Mouse (Mus musculus): ENCODE data around the gene Sv2c. TPM values are rescaled to one million over a fixed set of nuclear protein-coding genes. Genes with fewer than 3 reads are reported as not detected.

Sv2c gene
- polyA plus RNA-seq, 1 experiment, result 0.18 TPM

DNA sequence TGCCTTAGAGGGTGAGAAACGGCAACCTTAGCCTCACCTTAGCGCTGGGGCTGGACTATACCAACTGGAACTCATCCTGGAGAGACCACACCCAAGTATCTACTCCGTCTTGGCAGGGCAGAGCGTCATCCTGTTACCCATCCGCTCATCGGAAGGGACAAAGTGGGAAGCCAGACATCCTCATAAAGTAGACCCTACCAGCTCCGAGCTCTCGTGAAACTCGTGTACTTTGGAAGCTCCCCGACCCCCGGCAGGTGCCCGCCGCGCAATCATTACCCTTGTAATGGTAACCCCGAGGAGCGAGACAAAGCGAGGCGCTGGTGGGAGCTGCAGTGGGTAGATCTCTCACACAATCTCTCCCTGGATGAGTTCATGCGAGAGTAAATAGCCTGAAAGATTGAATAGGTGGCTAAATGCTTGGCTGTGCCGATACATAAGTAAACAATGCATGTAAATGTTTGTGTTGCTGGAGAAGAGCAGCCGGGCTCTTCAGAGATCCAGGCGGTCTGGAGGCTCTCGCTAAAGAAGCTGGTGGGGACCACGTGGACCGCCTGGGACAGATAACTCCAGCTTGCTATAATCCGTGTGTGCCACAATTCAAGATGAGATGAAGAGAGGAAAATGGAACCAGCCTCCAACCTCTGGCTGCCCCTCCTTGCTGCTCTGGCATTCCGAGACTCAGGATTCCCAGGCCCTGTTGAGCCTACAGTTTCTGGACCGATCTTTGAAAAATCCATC lies 1.2 kb upstream of the Sv2c start:
- H3K27me3 ChIP-seq (ENCODE audit: control insufficient read depth, insufficient read depth, low read length), result peaks cover 10% of the 10 kb centered on the region

GRCm38 (mm10) chr13:96132833-96133232 lies 456 bp upstream of the Sv2c start:
- H3K4me3 ChIP-seq (ENCODE audit: extremely low read depth, insufficient read depth, insufficient read length), result no peak overlapping the region
- no peak overlapping the region for H3K27ac ChIP-seq (ENCODE audit: insufficient read depth, low read length)
- no peak for TF ChIP-seq CTCF (IDR thresholded peaks at IDR 0.05; ENCODE audit: extremely low read depth, insufficient read depth, insufficient read length, insufficient replicate concordance)
- no peak for TF ChIP-seq POLR2A (IDR thresholded peaks at IDR 0.05; ENCODE audit: low read depth, low read length)
- H3K4me1 ChIP-seq (ENCODE audit: control insufficient read depth, insufficient read depth, insufficient read length), result no peaks in the 10 kb centered on the region; the same call in 1 of the 2 replicates
- DNase-seq (ENCODE audit: low read depth in 1 of 2, low spot score in 2 of 2), result no peak
- WGBS, result 3% methylated on average over 14 of the region's 15 CpGs
- H3K27me3 ChIP-seq (ENCODE audit: control insufficient read depth, insufficient read depth, low read length), result peaks cover 10% of the 10 kb centered on the region
- no peaks in the 10 kb centered on the region for H3K36me3 ChIP-seq (ENCODE audit: control insufficient read depth, insufficient read depth, low read length)

More for the DNA sequence above, 1.2 kb upstream of the Sv2c start:
- Histone ChIP-seq H3K27ac (ENCODE audit: insufficient read depth, low read length) (no peak overlapping the region), H3K4me1 (ENCODE audit: control insufficient read depth, insufficient read depth, insufficient read length) (no peaks in the 10 kb centered on the region; the same call in 1 of the 2 replicates), H3K36me3 (ENCODE audit: control insufficient read depth, insufficient read depth, low read length) (no peaks in the 10 kb centered on the region), H3K4me3 (ENCODE audit: extremely low read depth, insufficient read depth, insufficient read length) (no peak overlapping the region)
- 12% methylated on average over 28 of the region's 28 CpGs for WGBS
- DNase-seq (ENCODE audit: low read depth in 1 of 2, low spot score in 2 of 2), result no peak
- TF ChIP-seq POLR2A (IDR thresholded peaks at IDR 0.05; ENCODE audit: low read depth, low read length), result no peak
- no peak for TF ChIP-seq CTCF (IDR thresholded peaks at IDR 0.05; ENCODE audit: extremely low read depth, insufficient read depth, insufficient read length, insufficient replicate concordance)

DNA sequence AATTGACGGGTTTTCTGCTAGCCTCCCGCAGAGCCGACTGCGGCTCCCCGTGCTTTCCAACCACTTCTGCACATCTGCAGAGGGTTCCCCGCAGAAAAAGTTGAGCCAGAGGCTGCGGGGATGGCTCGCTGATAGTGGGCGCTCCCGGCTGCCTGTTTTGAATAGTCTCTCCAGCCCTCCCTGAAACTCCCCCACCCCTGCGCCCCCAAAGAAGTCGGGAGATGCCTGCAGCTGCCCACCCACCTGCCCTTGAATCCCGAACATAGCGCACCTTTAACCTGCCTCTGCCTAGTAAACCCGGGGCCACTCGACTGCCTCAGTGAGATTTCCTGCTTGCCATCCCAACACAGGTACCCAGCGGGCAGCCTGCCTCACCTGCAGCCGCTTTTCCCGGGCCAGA lies 466 bp downstream of the Sv2c start:
- Histone ChIP-seq H3K4me3 (ENCODE audit: extremely low read depth, insufficient read depth, insufficient read length) (no peak overlapping the region), H3K4me1 (ENCODE audit: control insufficient read depth, insufficient read depth, insufficient read length) (no peaks in the 10 kb centered on the region; the same call in 1 of the 2 replicates), H3K36me3 (ENCODE audit: control insufficient read depth, insufficient read depth, low read length) (no peaks in the 10 kb centered on the region), H3K27me3 (ENCODE audit: control insufficient read depth, insufficient read depth, low read length) (peaks cover 10% of the 10 kb centered on the region), H3K27ac (ENCODE audit: insufficient read depth, low read length) (no peak overlapping the region)
- TF ChIP-seq CTCF (IDR thresholded peaks at IDR 0.05; ENCODE audit: extremely low read depth, insufficient read depth, insufficient read length, insufficient replicate concordance), result no peak
- TF ChIP-seq POLR2A (IDR thresholded peaks at IDR 0.05; ENCODE audit: low read depth, low read length), result no peak
- no peak for DNase-seq (ENCODE audit: low read depth in 1 of 2, low spot score in 2 of 2)
- 3% methylated on average over 19 of the region's 19 CpGs for WGBS

- TF ChIP-seq POLR2A (IDR thresholded peaks at IDR 0.05; ENCODE audit: low read depth, low read length) (no peak), CTCF (IDR thresholded peaks at IDR 0.05; ENCODE audit: extremely low read depth, insufficient read depth, insufficient read length, insufficient replicate concordance) (no peak)
- WGBS, result 2% methylated on average over 30 of the region's 30 CpGs
- H3K27ac ChIP-seq (ENCODE audit: insufficient read depth, low read length), result no peak overlapping the region
- DNase-seq (ENCODE audit: low read depth in 1 of 2, low spot score in 2 of 2), result no peak
- no peak overlapping the region for H3K4me3 ChIP-seq (ENCODE audit: extremely low read depth, insufficient read depth, insufficient read length)
- no peaks in the 10 kb centered on the region; the same call in 1 of the 2 replicates for H3K4me1 ChIP-seq (ENCODE audit: control insufficient read depth, insufficient read depth, insufficient read length)
- H3K27me3 ChIP-seq (ENCODE audit: control insufficient read depth, insufficient read depth, low read length), result peaks cover 10% of the 10 kb centered on the region
- no peaks in the 10 kb centered on the region for H3K36me3 ChIP-seq (ENCODE audit: control insufficient read depth, insufficient read depth, low read length)
These were observed 1.3 kb downstream of the Sv2c start for GRCm38 (mm10) chr13:96131050-96131449.

GRCm38 (mm10) chr13:96129081-96129480 lies 3.3 kb downstream of the Sv2c start:
- DNase-seq (ENCODE audit: low read depth in 1 of 2, low spot score in 2 of 2), result no peak
- H3K36me3 ChIP-seq (ENCODE audit: control insufficient read depth, insufficient read depth, low read length), result no peaks in the 10 kb centered on the region
- no peak overlapping the region for H3K27ac ChIP-seq (ENCODE audit: insufficient read depth, low read length)
- no peaks in the 10 kb centered on the region; the same call in 1 of the 2 replicates for H3K4me1 ChIP-seq (ENCODE audit: control insufficient read depth, insufficient read depth, insufficient read length)
- TF ChIP-seq POLR2A (IDR thresholded peaks at IDR 0.05; ENCODE audit: low read depth, low read length) (no peak), CTCF (IDR thresholded peaks at IDR 0.05; ENCODE audit: extremely low read depth, insufficient read depth, insufficient read length, insufficient replicate concordance) (no peak)
- H3K4me3 ChIP-seq (ENCODE audit: extremely low read depth, insufficient read depth, insufficient read length), result no peak overlapping the region
- 81% methylated on average over 3 of the region's 3 CpGs for WGBS
- peaks cover 10% of the 10 kb centered on the region for H3K27me3 ChIP-seq (ENCODE audit: control insufficient read depth, insufficient read depth, low read length)

- DNase-seq (ENCODE audit: low read depth in 1 of 2, low spot score in 2 of 2), result no peak
- Histone ChIP-seq H3K27me3 (ENCODE audit: control insufficient read depth, insufficient read depth, low read length) (peaks cover 1% of the 10 kb centered on the region; the same call in 1 of the 2 replicates), H3K4me3 (ENCODE audit: extremely low read depth, insufficient read depth, insufficient read length) (no peak overlapping the region), H3K27ac (ENCODE audit: insufficient read depth, low read length) (no peak overlapping the region), H3K4me1 (ENCODE audit: control insufficient read depth, insufficient read depth, insufficient read length) (no peaks in the 10 kb centered on the region), H3K36me3 (ENCODE audit: control insufficient read depth, insufficient read depth, low read length) (no peaks in the 10 kb centered on the region)
- 71% methylated on average over 6 of the region's 6 CpGs for WGBS
- TF ChIP-seq POLR2A (IDR thresholded peaks at IDR 0.05; ENCODE audit: low read depth, low read length) (no peak), CTCF (IDR thresholded peaks at IDR 0.05; ENCODE audit: extremely low read depth, insufficient read depth, insufficient read length, insufficient replicate concordance) (no peak)
These were observed 5.7 kb downstream of the Sv2c start for GRCm38 (mm10) chr13:96126669-96127068.

GRCm38 (mm10) chr13:96125011-96125410 lies 7.4 kb downstream of the Sv2c start:
- Histone ChIP-seq H3K27ac (ENCODE audit: insufficient read depth, low read length) (no peak overlapping the region), H3K4me1 (ENCODE audit: control insufficient read depth, insufficient read depth, insufficient read length) (no peaks in the 10 kb centered on the region), H3K36me3 (ENCODE audit: control insufficient read depth, insufficient read depth, low read length) (no peaks in the 10 kb centered on the region), H3K27me3 (ENCODE audit: control insufficient read depth, insufficient read depth, low read length) (no peaks in the 10 kb centered on the region), H3K4me3 (ENCODE audit: extremely low read depth, insufficient read depth, insufficient read length) (no peak overlapping the region)
- DNase-seq (ENCODE audit: low read depth in 1 of 2, low spot score in 2 of 2), result no peak
- WGBS, result 79% methylated on average over 5 of the region's 5 CpGs
- TF ChIP-seq CTCF (IDR thresholded peaks at IDR 0.05; ENCODE audit: extremely low read depth, insufficient read depth, insufficient read length, insufficient replicate concordance) (no peak), POLR2A (IDR thresholded peaks at IDR 0.05; ENCODE audit: low read depth, low read length) (no peak)

Measured in spleen, adult 2 months (tissue).